Mouse (Mus musculus) forebrain, embryonic 14.5 days (tissue): ENCODE measurements around the gene Itpr1. TPM values are rescaled to one million over a fixed set of nuclear protein-coding genes. Genes with fewer than 3 reads are reported as not detected.

Experiments
- ATAC-seq: fragments of 200-750 bp; cut with Nextera tagmentation; 2 replicates; pipeline ENCODE4 v1.8.0; 2017; ENCODE audit warnings: mild to moderate bottlenecking, moderate library complexity
- DNase-seq: peaks from one replicate; pipeline ENCODE4 v3.0.0-alpha.2; 2015; ENCODE audit warnings: low spot score
- H3K27ac ChIP-seq: fragments of 300-500 bp; sonication (generic); 2 replicates; pipeline ENCODE4 v1.5.1; 2014; ENCODE audit warnings: low read depth, mild to moderate bottlenecking, control low read depth, low read length, moderate library complexity
- H3K27me3 ChIP-seq: fragments of 300-500 bp; sonication (generic); replicated peaks from 2 replicates; pipeline ENCODE4 v1.6.1; 2014; ENCODE audit warnings: low read length, control low read depth, mixed read lengths; ENCODE audit not compliant: control insufficient read depth, insufficient read depth
- H3K36me3 ChIP-seq: fragments of 300-500 bp; sonication (generic); 2 replicates; pipeline ENCODE4 v1.6.1; 2014; ENCODE audit warnings: low read length, control low read depth; ENCODE audit not compliant: control insufficient read depth, insufficient read depth
- H3K4me1 ChIP-seq: fragments of 300-500 bp; sonication (generic); 2 replicates; pipeline ENCODE4 v1.6.1; 2014; ENCODE audit warnings: antibody characterized with exemption, low read length, control low read depth; ENCODE audit not compliant: control insufficient read depth, insufficient read depth
- H3K4me2 ChIP-seq: fragments of 300-500 bp; sonication (generic); 2 replicates; pipeline ENCODE4 v1.6.1; 2014; ENCODE audit warnings: mild to moderate bottlenecking, control low read depth, low read length
- H3K4me3 ChIP-seq: fragments of 300-500 bp; sonication (generic); 2 replicates; pipeline ENCODE4 v1.5.1; 2014; ENCODE audit warnings: low read depth, low read length, control low read depth
- H3K9ac ChIP-seq: fragments of 300-500 bp; sonication (generic); 2 replicates; pipeline ENCODE4 v1.6.1; 2014; ENCODE audit warnings: mild to moderate bottlenecking, low read length, control low read depth, moderate library complexity
- H3K9me3 ChIP-seq: fragments of 300-500 bp; sonication (generic); replicated peaks from 2 replicates; pipeline ENCODE4 v1.6.1; 2016; ENCODE audit warnings: low read length, control low read depth, mixed read lengths; ENCODE audit not compliant: control insufficient read depth
- WGBS: fragments of 180-500 bp; shearing (Covaris S2); extraction: QIAGEN DNeasy Blood & Tissue Kit; methylation state at CpG from one replicate; pipeline ENCODE4 v1.1.7; 2014; 5-methylcytosine and 5-hydroxymethylcytosine counted together
- polyA plus RNA-seq: library from polyadenylated mRNA; unstranded; fragments of >200 nt; fragmentation: Nextera tagmentation; extraction: Ambion mirVana; gene quantifications from 2 replicates; pipeline ENCODE4 v1.2.1, GENCODE M21; 2014

Gene Itpr1
- polyA plus RNA-seq, 1 experiment from 2014 or later, result 5.2 TPM

GRCm38 (mm10) chr6:108428383-108428782 is 215.5 kb downstream of the Itpr1 start:
- ATAC-seq (no peak), DNase-seq (no peak)
- H3K4me2 ChIP-seq, result no peak overlapping the region
- H3K4me1 ChIP-seq, result peaks cover 13% of the 10 kb centered on the region
- no peak overlapping the region for H3K9ac ChIP-seq
- no peak overlapping the region for H3K4me3 ChIP-seq
- WGBS, result 94% methylated on average over 3 of the region's 3 CpGs
- H3K36me3 ChIP-seq, result no peaks in the 10 kb centered on the region
- no peak overlapping the region for H3K27ac ChIP-seq
- H3K27me3 ChIP-seq, result no peaks in the 10 kb centered on the region
- no peaks in the 10 kb centered on the region for H3K9me3 ChIP-seq

DNA sequence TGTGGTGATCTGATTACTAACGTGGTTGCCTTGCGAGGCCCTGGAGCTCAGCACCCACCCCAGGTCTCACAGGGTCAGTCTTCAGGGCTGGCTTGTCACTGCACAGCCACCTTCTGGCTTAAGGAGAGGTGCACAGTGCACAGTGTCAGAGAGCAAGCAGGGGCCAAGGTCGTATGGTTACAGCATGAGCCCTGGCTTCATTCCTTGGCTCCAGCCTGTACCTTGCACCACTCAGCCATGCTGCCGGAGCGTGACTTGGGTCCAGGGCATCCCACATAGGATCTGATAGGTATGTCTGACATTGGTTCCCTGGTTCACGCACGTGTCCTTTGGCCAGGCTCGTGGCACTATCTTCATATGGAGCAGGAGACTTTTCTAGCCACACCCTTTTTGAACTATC is 217.1 kb downstream of the Itpr1 start:
- H3K27me3 ChIP-seq, result no peaks in the 10 kb centered on the region

DNA sequence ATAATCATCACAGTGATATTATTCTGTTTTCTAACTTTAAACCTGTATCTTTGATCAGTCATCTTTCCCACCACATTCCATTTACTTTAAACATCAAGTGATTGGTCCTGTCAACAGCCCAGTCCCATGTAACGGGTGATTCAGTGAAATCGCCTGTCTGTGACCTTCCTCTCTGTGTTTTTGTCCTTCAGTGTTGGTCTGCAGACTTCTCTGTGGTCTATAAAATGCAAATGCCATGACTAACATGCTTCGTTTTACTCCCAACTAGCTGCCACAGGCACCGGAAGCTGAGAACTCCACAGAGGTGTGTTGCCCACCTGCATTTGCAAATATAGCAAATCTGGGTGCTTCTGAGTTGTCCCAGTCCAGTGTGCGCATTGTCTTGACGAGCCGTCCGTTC is 218.3 kb downstream of the Itpr1 start:
- no peaks in the 10 kb centered on the region for H3K36me3 ChIP-seq
- no peak overlapping the region for H3K27ac ChIP-seq
- DNase-seq (no peak), ATAC-seq (no peak)
- WGBS, result 83% methylated on average over 8 of the region's 8 CpGs
- no peak overlapping the region for H3K9ac ChIP-seq
- H3K4me1 ChIP-seq, result 0 out of 2 replicates have a peak, but pooled peaks cover 5% of the 10 kb centered on the region
- no peaks in the 10 kb centered on the region for H3K27me3 ChIP-seq
- H3K4me3 ChIP-seq, result no peak overlapping the region
- H3K4me2 ChIP-seq, result no peak overlapping the region
- H3K9me3 ChIP-seq, result no peaks in the 10 kb centered on the region

More for the DNA sequence above, 217.1 kb downstream of the Itpr1 start:
- H3K4me1 ChIP-seq, result peaks cover 9% of the 10 kb centered on the region
- H3K36me3 ChIP-seq, result no peaks in the 10 kb centered on the region
- DNase-seq, result no peak
- H3K9me3 ChIP-seq, result no peaks in the 10 kb centered on the region
- no peak overlapping the region for H3K4me2 ChIP-seq
- WGBS, result 92% methylated on average over 8 of the region's 8 CpGs
- H3K9ac ChIP-seq, result no peak overlapping the region
- ATAC-seq, result no peak
- no peak overlapping the region for H3K4me3 ChIP-seq
- H3K27ac ChIP-seq, result no peak overlapping the region

DNA sequence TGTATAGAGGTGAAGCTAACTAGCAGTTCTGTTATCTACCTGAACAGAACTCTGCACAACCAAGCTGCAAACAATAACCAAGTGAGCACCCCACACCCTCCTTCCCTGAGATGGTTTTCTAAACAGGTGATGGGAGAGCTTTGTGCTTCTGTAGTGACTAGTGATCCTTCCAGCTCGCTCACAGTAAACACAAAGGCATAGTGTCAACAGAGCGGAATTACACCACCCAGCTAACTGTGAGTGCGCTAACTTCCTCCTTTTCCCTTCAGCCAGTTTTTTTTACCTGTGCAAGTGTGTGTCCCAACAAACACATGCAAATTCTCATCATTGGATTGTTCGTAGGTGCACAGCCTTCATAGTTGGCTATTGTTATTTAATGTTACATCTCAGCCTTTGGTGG is 219.9 kb downstream of the Itpr1 start:
- Histone ChIP-seq H3K4me1 (no peaks in the 10 kb centered on the region), H3K4me3 (no peak overlapping the region), H3K9me3 (no peaks in the 10 kb centered on the region), H3K9ac (no peak overlapping the region), H3K27me3 (no peaks in the 10 kb centered on the region), H3K4me2 (no peak overlapping the region), H3K36me3 (no peaks in the 10 kb centered on the region), H3K27ac (no peak overlapping the region)
- 86% methylated on average over 4 of the region's 4 CpGs for WGBS
- no peak for ATAC-seq
- DNase-seq, result no peak

DNA sequence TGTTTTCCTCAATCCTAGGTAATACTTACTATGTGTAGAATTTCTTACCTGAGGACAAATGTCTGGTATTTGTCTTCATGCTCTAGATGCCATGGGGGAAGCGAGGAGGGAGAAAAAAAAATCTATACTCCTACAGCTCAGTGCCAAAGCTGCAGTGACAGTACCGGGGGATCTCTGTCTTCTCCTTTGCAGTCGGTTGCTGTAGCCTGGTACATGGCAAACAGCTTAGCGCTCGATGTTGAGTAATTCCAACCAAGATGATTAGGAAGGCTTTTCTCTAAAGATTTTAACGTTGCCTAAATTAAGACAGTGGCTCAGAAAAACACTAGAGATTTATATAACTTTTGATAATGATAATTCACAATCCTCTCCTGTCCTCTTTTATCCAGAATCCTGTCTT is 221.9 kb downstream of the Itpr1 start:
- 82% methylated on average over 6 of the region's 6 CpGs for whole genome bisulfite sequencing
- ATAC-seq (no peak), DNase-seq (no peak)
- H3K4me2 ChIP-seq, result no peak overlapping the region
- no peaks in the 10 kb centered on the region for H3K9me3 ChIP-seq
- H3K36me3 ChIP-seq, result no peaks in the 10 kb centered on the region
- H3K9ac ChIP-seq, result no peak overlapping the region
- no peak overlapping the region for H3K4me3 ChIP-seq
- H3K4me1 ChIP-seq, result no peaks in the 10 kb centered on the region
- no peak overlapping the region for H3K27ac ChIP-seq
- H3K27me3 ChIP-seq, result no peaks in the 10 kb centered on the region

DNA sequence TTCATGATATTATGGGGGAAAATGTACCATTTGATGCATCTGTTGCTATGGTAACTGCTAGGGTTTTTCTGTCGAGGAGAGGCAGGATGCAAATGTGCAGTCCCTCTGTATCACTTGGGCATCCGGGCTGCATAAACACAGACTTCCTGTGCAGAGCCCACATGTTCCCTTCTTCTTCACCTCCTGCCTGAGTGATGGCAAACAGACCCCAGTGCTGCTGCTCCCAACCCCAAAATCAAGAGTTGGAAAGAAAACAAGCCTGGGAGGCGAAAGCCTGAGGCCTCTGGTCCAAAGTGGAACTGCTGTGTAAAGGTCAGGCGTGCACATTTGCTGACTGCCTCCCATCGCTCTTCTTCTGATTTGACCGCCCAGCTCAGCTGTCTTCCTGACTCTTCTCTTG is 222.6 kb downstream of the Itpr1 start:
- Histone ChIP-seq H3K9me3 (no peaks in the 10 kb centered on the region), H3K27ac (no peak overlapping the region), H3K9ac (no peak overlapping the region), H3K27me3 (no peaks in the 10 kb centered on the region), H3K4me3 (no peak overlapping the region), H3K36me3 (no peaks in the 10 kb centered on the region), H3K4me1 (no peaks in the 10 kb centered on the region), H3K4me2 (no peak overlapping the region)
- WGBS, result 73% methylated on average over 6 of the region's 6 CpGs
- DNase-seq (peak; percentile 30), ATAC-seq (peak; percentile 34; the same call in 1 of the 2 replicates)

GRCm38 (mm10) chr6:108436608-108437007 is 223.7 kb downstream of the Itpr1 start:
- Histone ChIP-seq H3K9ac (no peak overlapping the region), H3K27ac (no peak overlapping the region), H3K27me3 (no peaks in the 10 kb centered on the region), H3K36me3 (peaks cover 4% of the 10 kb centered on the region; the same call in 1 of the 2 replicates), H3K4me2 (no peak overlapping the region), H3K4me1 (no peaks in the 10 kb centered on the region), H3K4me3 (no peak overlapping the region), H3K9me3 (no peaks in the 10 kb centered on the region)
- ATAC-seq, result no peak
- 52% methylated on average over 5 of the region's 5 CpGs for WGBS
- DNase-seq, result no peak

DNA sequence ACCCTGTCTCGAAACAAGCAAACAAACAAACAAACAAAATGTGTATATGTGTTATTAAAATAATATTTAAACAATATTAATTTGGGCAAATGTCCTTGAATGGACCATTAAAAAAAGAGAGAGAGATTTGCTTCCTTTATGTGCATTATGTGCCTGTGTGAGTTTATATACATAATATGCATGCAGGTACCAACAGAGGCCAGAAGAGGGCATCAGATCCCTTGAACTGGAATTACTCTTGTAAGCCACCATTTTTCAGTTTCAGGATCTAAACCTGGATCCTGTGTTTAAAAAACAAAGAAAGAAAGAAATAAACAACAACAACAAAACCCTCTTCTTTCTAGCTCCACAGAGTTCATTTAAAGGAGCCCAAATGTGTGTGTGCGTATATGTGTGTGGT is 228.4 kb downstream of the Itpr1 start:
- Histone ChIP-seq H3K9me3 (no peaks in the 10 kb centered on the region), H3K4me3 (no peak overlapping the region), H3K27me3 (no peaks in the 10 kb centered on the region), H3K4me2 (no peak overlapping the region), H3K9ac (no peak overlapping the region), H3K27ac (no peak overlapping the region), H3K4me1 (no peaks in the 10 kb centered on the region), H3K36me3 (peaks cover 4% of the 10 kb centered on the region; the same call in 1 of the 2 replicates)
- no peak for DNase-seq
- no peak for ATAC-seq
- WGBS, result 99% methylated on average over 2 of the region's 2 CpGs

DNA sequence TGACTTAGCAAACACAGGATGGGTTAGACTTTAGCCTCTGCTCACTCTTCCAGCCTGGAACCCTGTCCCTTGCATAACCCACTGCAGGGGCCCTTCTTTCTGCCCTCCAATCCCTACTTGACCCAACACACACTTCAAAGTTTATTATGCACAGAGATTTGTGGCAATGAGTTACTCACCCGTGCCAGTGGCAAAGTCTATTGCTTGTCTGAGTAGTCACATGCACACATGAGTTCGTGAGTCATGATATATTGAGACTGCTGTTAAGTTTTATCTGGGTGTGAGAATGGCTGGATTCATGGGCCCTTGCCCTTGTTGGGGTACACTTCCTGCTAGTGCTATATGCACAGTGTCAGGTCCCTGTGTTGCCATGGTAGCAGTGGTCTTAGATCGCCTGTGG is 229.4 kb downstream of the Itpr1 start:
- no peak overlapping the region for H3K4me3 ChIP-seq
- peaks cover 4% of the 10 kb centered on the region; the same call in 1 of the 2 replicates for H3K36me3 ChIP-seq
- H3K4me2 ChIP-seq, result no peak overlapping the region
- 95% methylated on average over 3 of the region's 3 CpGs for WGBS
- no peaks in the 10 kb centered on the region for H3K9me3 ChIP-seq
- no peak overlapping the region for H3K9ac ChIP-seq
- DNase-seq, result no peak
- H3K27ac ChIP-seq, result no peak overlapping the region
- no peak for ATAC-seq
- no peaks in the 10 kb centered on the region for H3K27me3 ChIP-seq
- no peaks in the 10 kb centered on the region for H3K4me1 ChIP-seq
